Mouse (Mus musculus): ENCODE results near the gene Nup210l. TPM values are rescaled to one million over a fixed set of nuclear protein-coding genes. Genes with fewer than 3 reads are reported as not detected.
"Not testable (repeated sequence)": the region's sequence is repeated elsewhere in the genome, so short reads cannot be mapped to it uniquely, and the experiment has no call there.

The Nup210l gene
- polyA plus RNA-seq, 1 experiment from 2014 or later: 0.22 TPM

GRCm38 (mm10) chr3:90245406-90245805 lies 141.5 kb downstream of the Nup210l start:
- H3K36me3 ChIP-seq (ENCODE audit: control insufficient read depth, insufficient read depth): no peaks in the 10 kb centered on the region
- 49% methylated on average over 2 of the region's 2 CpGs for WGBS

GRCm38 (mm10) chr3:90247630-90247959 lies 143.7 kb downstream of the Nup210l start:
- no peaks in the 10 kb centered on the region for H3K9me3 ChIP-seq (ENCODE audit: control insufficient read depth, low read length)
- H3K27me3 ChIP-seq (replicated peaks; ENCODE audit: control insufficient read depth, insufficient read depth, low read length): no peaks in the 10 kb centered on the region
- H3K4me1 ChIP-seq (replicated peaks; ENCODE audit: control insufficient read depth, insufficient read depth, low read length): peaks cover 23% of the 10 kb centered on the region
- H3K9ac ChIP-seq (replicated peaks; ENCODE audit: low read depth, low read length): peak overlapping the region; percentile 72
- peak overlapping the region; percentile 75 for H3K4me2 ChIP-seq (ENCODE audit: low read length)
- 0% methylated on average over 3 of the region's 3 CpGs for WGBS
- ATAC-seq: 0 out of 2 replicates have a peak, but pooled peaks have one; percentile 9
- no peaks in the 10 kb centered on the region; the same call in 1 of the 2 replicates for H3K36me3 ChIP-seq (ENCODE audit: control insufficient read depth, insufficient read depth)
- peak overlapping the region; percentile 58 for H3K27ac ChIP-seq (ENCODE audit: low read length)
- H3K4me3 ChIP-seq (replicated peaks; ENCODE audit: low read length): peak overlapping the region; percentile 63

More at GRCm38 (mm10) chr3:90245406-90245805, 141.5 kb downstream of the Nup210l start:
- Histone ChIP-seq H3K9ac (replicated peaks; ENCODE audit: low read depth, low read length) (no peak overlapping the region), H3K4me2 (ENCODE audit: low read length) (no peak overlapping the region), H3K4me1 (replicated peaks; ENCODE audit: control insufficient read depth, insufficient read depth, low read length) (peaks cover 24% of the 10 kb centered on the region), H3K27me3 (replicated peaks; ENCODE audit: control insufficient read depth, insufficient read depth, low read length) (no peaks in the 10 kb centered on the region), H3K27ac (ENCODE audit: low read length) (no peak overlapping the region), H3K4me3 (replicated peaks; ENCODE audit: low read length) (no peak overlapping the region), H3K9me3 (ENCODE audit: control insufficient read depth, low read length) (no peaks in the 10 kb centered on the region)
- ATAC-seq: no peak

- H3K9ac ChIP-seq (replicated peaks; ENCODE audit: low read depth, low read length): peak within 1 kb of the TSS; percentile 72
- under 1% methylated on average over 39 of the region's 44 CpGs for WGBS
- peak within 1 kb of the TSS; percentile 75 for H3K4me2 ChIP-seq (ENCODE audit: low read length)
- H3K9me3 ChIP-seq (ENCODE audit: control insufficient read depth, low read length): no peaks in the 10 kb centered on the region
- H3K4me1 ChIP-seq (replicated peaks; ENCODE audit: control insufficient read depth, insufficient read depth, low read length): peaks cover 18% of the 10 kb centered on the region
- no peaks in the 10 kb centered on the region for H3K27me3 ChIP-seq (replicated peaks; ENCODE audit: control insufficient read depth, insufficient read depth, low read length)
- H3K36me3 ChIP-seq (ENCODE audit: control insufficient read depth, insufficient read depth): no peaks in the 10 kb centered on the region; the same call in 1 of the 2 replicates
- ATAC-seq: peak; percentile 96
- peak within 1 kb of the TSS; percentile 63 for H3K4me3 ChIP-seq (replicated peaks; ENCODE audit: low read length)
- H3K27ac ChIP-seq (ENCODE audit: low read length): peak within 1 kb of the TSS; percentile 58
Observed at GRCm38 (mm10) chr3:90247960-90248745, 144.2 kb downstream of the Nup210l start, which contains the start of gene Slc39a1. Gene Slc39a1, plus strand, starts transcription at chr3:90248172.

GRCm38 (mm10) chr3:90248746-90249100 lies 144.8 kb downstream of the Nup210l start:
- ATAC-seq: no peak
- whole genome bisulfite sequencing: 6% methylated on average over 10 of the region's 10 CpGs
- H3K9ac ChIP-seq (replicated peaks; ENCODE audit: low read depth, low read length): peak overlapping the region; percentile 72
- no peaks in the 10 kb centered on the region; the same call in 1 of the 2 replicates for H3K36me3 ChIP-seq (ENCODE audit: control insufficient read depth, insufficient read depth)
- H3K4me3 ChIP-seq (replicated peaks; ENCODE audit: low read length): peak overlapping the region; percentile 63
- H3K9me3 ChIP-seq (ENCODE audit: control insufficient read depth, low read length): no peaks in the 10 kb centered on the region
- H3K27ac ChIP-seq (ENCODE audit: low read length): no peak overlapping the region
- H3K27me3 ChIP-seq (replicated peaks; ENCODE audit: control insufficient read depth, insufficient read depth, low read length): no peaks in the 10 kb centered on the region
- peak overlapping the region; percentile 75 for H3K4me2 ChIP-seq (ENCODE audit: low read length)
- H3K4me1 ChIP-seq (replicated peaks; ENCODE audit: control insufficient read depth, insufficient read depth, low read length): peaks cover 14% of the 10 kb centered on the region

- WGBS: 94% methylated on average over 6 of the region's 6 CpGs
- no peak overlapping the region for H3K27ac ChIP-seq (ENCODE audit: low read length)
- H3K4me2 ChIP-seq (ENCODE audit: low read length): no peak overlapping the region
- H3K36me3 ChIP-seq (ENCODE audit: control insufficient read depth, insufficient read depth): no peaks in the 10 kb centered on the region; the same call in 1 of the 2 replicates
- no peaks in the 10 kb centered on the region for H3K27me3 ChIP-seq (replicated peaks; ENCODE audit: control insufficient read depth, insufficient read depth, low read length)
- H3K4me1 ChIP-seq (replicated peaks; ENCODE audit: control insufficient read depth, insufficient read depth, low read length): peaks cover 22% of the 10 kb centered on the region
- no peaks in the 10 kb centered on the region for H3K9me3 ChIP-seq (ENCODE audit: control insufficient read depth, low read length)
- no peak overlapping the region for H3K4me3 ChIP-seq (replicated peaks; ENCODE audit: low read length)
- H3K9ac ChIP-seq (replicated peaks; ENCODE audit: low read depth, low read length): no peak overlapping the region
- ATAC-seq: no peak
Observed at GRCm38 (mm10) chr3:90250791-90251190, 146.9 kb downstream of the Nup210l start.

- not testable (repeated sequence) for H3K4me2 ChIP-seq (ENCODE audit: low read length); H3K27me3 ChIP-seq (replicated peaks; ENCODE audit: control insufficient read depth, insufficient read depth, low read length); ATAC-seq; H3K36me3 ChIP-seq (ENCODE audit: control insufficient read depth, insufficient read depth); H3K9ac ChIP-seq (replicated peaks; ENCODE audit: low read depth, low read length); H3K9me3 ChIP-seq (ENCODE audit: control insufficient read depth, low read length); H3K4me3 ChIP-seq (replicated peaks; ENCODE audit: low read length); H3K27ac ChIP-seq (ENCODE audit: low read length)
- 95% methylated on average over 7 of the region's 12 CpGs for WGBS
- peaks cover 27% of the 10 kb centered on the region for H3K4me1 ChIP-seq (replicated peaks; ENCODE audit: control insufficient read depth, insufficient read depth, low read length)
Observed at GRCm38 (mm10) chr3:90251731-90252226, 147.8 kb downstream of the Nup210l start.

- not testable (repeated sequence) for H3K27me3 ChIP-seq (replicated peaks; ENCODE audit: control insufficient read depth, insufficient read depth, low read length); H3K27ac ChIP-seq (ENCODE audit: low read length); ATAC-seq
Observed at GRCm38 (mm10) chr3:90252659-90253058, 148.7 kb downstream of the Nup210l start.

GRCm38 (mm10) chr3:90253174-90253573 lies 149.2 kb downstream of the Nup210l start:
- H3K27me3 ChIP-seq (replicated peaks; ENCODE audit: control insufficient read depth, insufficient read depth, low read length); H3K4me2 ChIP-seq (ENCODE audit: low read length); H3K27ac ChIP-seq (ENCODE audit: low read length); H3K9ac ChIP-seq (replicated peaks; ENCODE audit: low read depth, low read length); H3K36me3 ChIP-seq (ENCODE audit: control insufficient read depth, insufficient read depth); H3K4me3 ChIP-seq (replicated peaks; ENCODE audit: low read length); H3K9me3 ChIP-seq (ENCODE audit: control insufficient read depth, low read length): not testable (repeated sequence)
- peak; percentile 1 for ATAC-seq
- peaks cover 24% of the 10 kb centered on the region for H3K4me1 ChIP-seq (replicated peaks; ENCODE audit: control insufficient read depth, insufficient read depth, low read length)
- 68% methylated on average over 1 of the region's 1 CpGs for WGBS

More at GRCm38 (mm10) chr3:90252659-90253058, 148.7 kb downstream of the Nup210l start:
- not testable (repeated sequence) for H3K9me3 ChIP-seq (ENCODE audit: control insufficient read depth, low read length); H3K9ac ChIP-seq (replicated peaks; ENCODE audit: low read depth, low read length); H3K4me2 ChIP-seq (ENCODE audit: low read length); H3K36me3 ChIP-seq (ENCODE audit: control insufficient read depth, insufficient read depth); H3K4me3 ChIP-seq (replicated peaks; ENCODE audit: low read length)
- 89% methylated on average over 2 of the region's 2 CpGs for WGBS
- H3K4me1 ChIP-seq (replicated peaks; ENCODE audit: control insufficient read depth, insufficient read depth, low read length): peaks cover 24% of the 10 kb centered on the region

- peak; percentile 98 for ATAC-seq
- Histone ChIP-seq H3K4me3 (replicated peaks; ENCODE audit: low read length) (peak within 1 kb of the TSS; percentile 96), H3K4me1 (replicated peaks; ENCODE audit: control insufficient read depth, insufficient read depth, low read length) (peaks cover 21% of the 10 kb centered on the region), H3K4me2 (ENCODE audit: low read length) (peak within 1 kb of the TSS; percentile 87), H3K36me3 (ENCODE audit: control insufficient read depth, insufficient read depth) (no peaks in the 10 kb centered on the region; the same call in 1 of the 2 replicates), H3K9ac (replicated peaks; ENCODE audit: low read depth, low read length) (peak within 1 kb of the TSS; percentile 89), H3K27me3 (replicated peaks; ENCODE audit: control insufficient read depth, insufficient read depth, low read length) (no peaks in the 10 kb centered on the region), H3K27ac (ENCODE audit: low read length) (peak within 1 kb of the TSS; percentile 60; the same call in 1 of the 2 replicates), H3K9me3 (ENCODE audit: control insufficient read depth, low read length) (no peaks in the 10 kb centered on the region)
- under 1% methylated on average over 38 of the region's 40 CpGs for WGBS
Observed at GRCm38 (mm10) chr3:90253653-90254418, 149.9 kb downstream of the Nup210l start, which contains the start of gene Crtc2. Gene Crtc2, plus strand, starts transcription at chr3:90254163.
